Mouse (Mus musculus): Measurements from ENCODE around the gene Asgr2.

Asgr2 gene

GRCm38 (mm10) chr11:70091986-70092783 lies at the start of gene Asgr2:
TSS of gene Asgr2 (plus strand) at chr11:70092644.
- peak; percentile 65 to 88 for DNase-seq (ENCODE audit: inconsistent age in 2 of 2, low spot score in 1 of 2)

- DNase-seq (ENCODE audit: inconsistent age in 2 of 2, low spot score in 1 of 2), result no peak
Observed at GRCm38 (mm10) chr11:70043665-70044064, 48.8 kb upstream of the Asgr2 start.

GRCm38 (mm10) chr11:70045435-70045834 lies 47.0 kb upstream of the Asgr2 start:
- DNase-seq (ENCODE audit: inconsistent age in 2 of 2, low spot score in 1 of 2), result no peak

- no peak for DNase-seq (ENCODE audit: inconsistent age in 2 of 2, low spot score in 1 of 2)
Observed at GRCm38 (mm10) chr11:70049366-70049765, 43.1 kb upstream of the Asgr2 start.

- peak in 1 of 2 experiments; percentile 61 for DNase-seq (ENCODE audit: inconsistent age in 2 of 2, low spot score in 1 of 2)
Observed at GRCm38 (mm10) chr11:70049816-70050215, 42.6 kb upstream of the Asgr2 start.

GRCm38 (mm10) chr11:70053156-70053555 lies 39.3 kb upstream of the Asgr2 start:
- DNase-seq (ENCODE audit: inconsistent age in 2 of 2, low spot score in 1 of 2), result no peak

GRCm38 (mm10) chr11:70053898-70054570 lies 38.4 kb upstream of the Asgr2 start, which contains the start of gene Asgr1:
TSS of gene Asgr1 (plus strand) at chr11:70054085.
- DNase-seq (ENCODE audit: inconsistent age in 2 of 2, low spot score in 1 of 2), result no peak

- peak; percentile 65 to 91 for DNase-seq (ENCODE audit: inconsistent age in 2 of 2, low spot score in 1 of 2)
Observed at GRCm38 (mm10) chr11:70055618-70056214, 36.7 kb upstream of the Asgr2 start.

GRCm38 (mm10) chr11:70057805-70058204 lies 34.6 kb upstream of the Asgr2 start:
- no peak for DNase-seq (ENCODE audit: inconsistent age in 2 of 2, low spot score in 1 of 2)

GRCm38 (mm10) chr11:70059930-70060329 lies 32.5 kb upstream of the Asgr2 start:
- no peak for DNase-seq (ENCODE audit: inconsistent age in 2 of 2, low spot score in 1 of 2)

GRCm38 (mm10) chr11:70063053-70063452 lies 29.4 kb upstream of the Asgr2 start:
- DNase-seq (ENCODE audit: inconsistent age in 2 of 2, low spot score in 1 of 2), result no peak

- DNase-seq (ENCODE audit: inconsistent age in 2 of 2, low spot score in 1 of 2), result peak; percentile 63 to 89
Observed at GRCm38 (mm10) chr11:70066701-70067100, 25.7 kb upstream of the Asgr2 start.

GRCm38 (mm10) chr11:70068245-70068644 lies 24.2 kb upstream of the Asgr2 start:
- no peak for DNase-seq (ENCODE audit: inconsistent age in 2 of 2, low spot score in 1 of 2)

GRCm38 (mm10) chr11:70070057-70070456 lies 22.4 kb upstream of the Asgr2 start:
- no peak for DNase-seq (ENCODE audit: inconsistent age in 2 of 2, low spot score in 1 of 2)

GRCm38 (mm10) chr11:70070603-70071002 lies 21.8 kb upstream of the Asgr2 start:
- DNase-seq (ENCODE audit: inconsistent age in 2 of 2, low spot score in 1 of 2), result peak in 1 of 2 experiments; percentile 47

- peak; percentile 79 to 94 for DNase-seq (ENCODE audit: inconsistent age in 2 of 2, low spot score in 1 of 2)
Observed at GRCm38 (mm10) chr11:70074379-70075071, 17.9 kb upstream of the Asgr2 start.

GRCm38 (mm10) chr11:70075581-70075980 lies 16.9 kb upstream of the Asgr2 start:
- DNase-seq (ENCODE audit: inconsistent age in 2 of 2, low spot score in 1 of 2), result peak; percentile 78 to 87

- peak; percentile 63 to 83 for DNase-seq (ENCODE audit: inconsistent age in 2 of 2, low spot score in 1 of 2)
Observed at GRCm38 (mm10) chr11:70077441-70077840, 15.0 kb upstream of the Asgr2 start.

- DNase-seq (ENCODE audit: inconsistent age in 2 of 2, low spot score in 1 of 2), result no peak
Observed at GRCm38 (mm10) chr11:70079175-70079574, 13.3 kb upstream of the Asgr2 start.

- DNase-seq (ENCODE audit: inconsistent age in 2 of 2, low spot score in 1 of 2), result no peak
Observed at GRCm38 (mm10) chr11:70079928-70080327, 12.5 kb upstream of the Asgr2 start.

Data from adrenal gland, adult (tissue).